Mouse (Mus musculus) stomach, postnatal 0 days (tissue): Measurements from ENCODE around the gene Mob3b. TPM values are rescaled to one million over a fixed set of nuclear protein-coding genes. Genes with fewer than 3 reads are reported as not detected.
A peak's percentile ranks its signal among the peaks of the same experiment; 100 is the strongest.

Source experiments
- ATAC-seq: fragments of 200-750 bp; cut with Nextera tagmentation; 2 replicates; pipeline ENCODE4 v1.8.0; 2017; ENCODE audit not compliant: low FRiP score, low TSS enrichment
- DNase-seq: peaks from one replicate; pipeline ENCODE4 v3.0.0-alpha.2; 2016; ENCODE audit warnings: low spot score
- H3K27ac ChIP-seq: fragments of 300-500 bp; sonication (generic); replicated peaks from 2 replicates; pipeline ENCODE4 v1.5.1; 2014; ENCODE audit warnings: mild to moderate bottlenecking, control low read depth
- H3K27me3 ChIP-seq: fragments of 300-500 bp; sonication (generic); 2 replicates; pipeline ENCODE4 v1.6.1; 2014; ENCODE audit warnings: low read length; ENCODE audit not compliant: control insufficient read depth, insufficient read depth
- H3K36me3 ChIP-seq: fragments of 300-500 bp; sonication (generic); 2 replicates; pipeline ENCODE4 v1.6.1; 2014; ENCODE audit warnings: low read length, mixed read lengths; ENCODE audit not compliant: control insufficient read depth, insufficient read depth
- H3K4me1 ChIP-seq: fragments of 300-500 bp; sonication (generic); replicated peaks from 2 replicates; pipeline ENCODE4 v1.6.1; 2014; ENCODE audit warnings: antibody characterized with exemption; ENCODE audit not compliant: control insufficient read depth, insufficient read depth
- H3K4me2 ChIP-seq: fragments of 300-500 bp; sonication (generic); replicated peaks from 2 replicates; pipeline ENCODE4 v1.6.1; 2014; ENCODE audit warnings: low read depth, mild to moderate bottlenecking, control low read depth, moderate library complexity
- H3K4me3 ChIP-seq: fragments of 300-500 bp; sonication (generic); 2 replicates; pipeline ENCODE4 v1.5.1; 2014; ENCODE audit warnings: low read depth, low read length, control low read depth
- H3K9ac ChIP-seq: fragments of 300-500 bp; sonication (generic); 2 replicates; pipeline ENCODE4 v1.6.1; 2014; ENCODE audit warnings: mild to moderate bottlenecking, low read length, control low read depth, mixed read lengths
- H3K9me3 ChIP-seq: fragments of 300-500 bp; sonication (generic); 2 replicates; pipeline ENCODE4 v1.6.1; 2016; ENCODE audit warnings: low read length; ENCODE audit not compliant: control insufficient read depth
- CTCF ChIP-seq: IDR thresholded peaks from 2 replicates; pipeline ENCODE4 v1.5.1; 2016; ENCODE audit warnings: antibody characterized with exemption, low read depth, mild to moderate bottlenecking, moderate library complexity
- EP300 ChIP-seq: optimal IDR thresholded peaks from 2 replicates; pipeline ENCODE3; 2016; ENCODE audit warnings: antibody characterized with exemption
- WGBS: fragments of 180-500 bp; shearing (Covaris S2); extraction: QIAGEN DNeasy Blood & Tissue Kit; methylation state at CpG from one replicate; pipeline ENCODE4 v1.1.7; 2014; 5-methylcytosine and 5-hydroxymethylcytosine counted together
- polyA plus RNA-seq: library from polyadenylated mRNA; unstranded; fragments of >200 nt; fragmentation: Nextera tagmentation; extraction: Ambion mirVana; gene quantifications from 2 replicates; pipeline ENCODE4 v1.2.1, GENCODE M21; 2015

Gene Mob3b
- polyA plus RNA-seq, result 15.0 and 16.9 TPM in 2 replicates

DNA sequence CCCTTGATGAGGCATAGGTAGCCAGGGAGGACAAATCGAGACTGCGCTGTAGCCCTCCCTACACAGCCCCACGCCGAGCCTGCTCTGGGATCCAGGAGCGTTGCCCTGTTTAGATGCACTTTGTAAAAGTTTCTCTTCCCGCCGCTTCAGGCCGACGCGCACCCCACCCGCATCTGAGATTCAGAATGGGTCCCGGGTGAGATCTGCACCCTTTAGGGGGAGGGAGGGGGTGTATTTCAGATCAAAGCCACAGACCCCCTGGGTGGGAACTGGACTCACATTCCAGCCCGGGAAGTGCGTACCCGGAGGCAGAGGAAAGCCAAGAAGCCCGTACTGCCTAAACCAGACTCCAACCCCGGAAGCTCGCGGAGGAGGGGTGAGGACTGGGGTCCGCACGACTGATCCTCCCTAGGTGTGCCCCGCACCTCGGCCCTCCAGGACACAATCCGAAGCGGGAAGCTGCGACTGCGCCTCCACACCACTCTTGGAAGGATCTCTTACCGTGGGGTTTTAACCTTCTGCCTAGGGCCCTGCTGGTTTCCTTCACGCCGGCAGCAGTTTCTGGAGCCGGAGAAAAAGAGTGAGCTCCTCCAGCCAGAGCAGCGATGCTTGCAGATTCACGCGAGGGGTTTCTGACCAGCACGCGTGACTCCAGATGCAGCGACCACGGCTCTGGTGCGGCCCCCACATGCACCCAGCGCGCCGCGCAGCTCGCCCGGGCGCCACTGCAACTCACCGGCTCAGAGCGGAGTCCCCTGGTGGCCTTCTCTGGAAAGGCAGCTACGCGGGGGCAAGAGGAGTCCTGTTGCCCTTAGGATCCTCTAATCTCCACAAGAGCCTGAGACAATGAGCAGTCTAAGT is at the start of gene Mob3b:
Gene Mob3b, minus strand, starts transcription at position 734 of the 861 bp plus-strand sequence.
- Histone ChIP-seq H3K4me3 (peak within 1 kb of the TSS; percentile 68), H3K9me3 (no peaks in the 10 kb centered on the region), H3K27ac (peak within 1 kb of the TSS; percentile 81), H3K4me2 (peak within 1 kb of the TSS; percentile 85), H3K36me3 (no peaks in the 10 kb centered on the region), H3K9ac (peak within 1 kb of the TSS; percentile 76), H3K4me1 (no peaks in the 10 kb centered on the region), H3K27me3 (no peaks in the 10 kb centered on the region)
- WGBS, result under 1% methylated on average over 50 of the region's 50 CpGs
- ATAC-seq, result peak; percentile 75
- peak; percentile 91 for DNase-seq
- TF ChIP-seq CTCF (peak; percentile 95), EP300 (no peak)

DNA sequence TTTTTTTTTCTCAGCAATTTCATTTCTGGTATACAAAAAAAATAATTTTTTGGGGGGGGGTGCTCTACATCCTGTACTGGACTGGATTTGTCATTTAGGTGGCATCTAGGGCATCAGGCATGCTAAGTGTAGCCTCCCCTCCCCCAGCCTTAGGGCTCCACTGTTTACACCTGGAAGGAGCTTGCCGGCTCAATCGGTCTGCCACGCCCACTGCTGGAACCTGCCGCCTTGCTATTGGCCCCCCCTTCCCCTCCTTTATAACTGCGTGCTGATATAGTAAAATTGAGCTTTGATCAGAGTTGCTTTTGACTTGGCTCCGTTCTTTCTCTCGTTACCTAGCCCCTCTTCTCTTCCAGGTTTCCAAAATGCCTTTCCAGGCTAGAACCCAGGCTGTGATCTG is 47.4 kb upstream of the Mob3b start:
- no peaks in the 10 kb centered on the region for H3K9me3 ChIP-seq
- H3K36me3 ChIP-seq, result no peaks in the 10 kb centered on the region; the same call in 1 of the 2 replicates
- no peak overlapping the region for H3K27ac ChIP-seq
- no peak overlapping the region for H3K4me2 ChIP-seq
- TF ChIP-seq EP300 (no peak), CTCF (no peak)
- ATAC-seq, result no peak
- H3K9ac ChIP-seq, result no peak overlapping the region
- DNase-seq, result peak; percentile 50
- no peak overlapping the region for H3K4me3 ChIP-seq
- no peaks in the 10 kb centered on the region for H3K4me1 ChIP-seq
- WGBS, result 45% methylated on average over 7 of the region's 7 CpGs
- no peaks in the 10 kb centered on the region for H3K27me3 ChIP-seq

DNA sequence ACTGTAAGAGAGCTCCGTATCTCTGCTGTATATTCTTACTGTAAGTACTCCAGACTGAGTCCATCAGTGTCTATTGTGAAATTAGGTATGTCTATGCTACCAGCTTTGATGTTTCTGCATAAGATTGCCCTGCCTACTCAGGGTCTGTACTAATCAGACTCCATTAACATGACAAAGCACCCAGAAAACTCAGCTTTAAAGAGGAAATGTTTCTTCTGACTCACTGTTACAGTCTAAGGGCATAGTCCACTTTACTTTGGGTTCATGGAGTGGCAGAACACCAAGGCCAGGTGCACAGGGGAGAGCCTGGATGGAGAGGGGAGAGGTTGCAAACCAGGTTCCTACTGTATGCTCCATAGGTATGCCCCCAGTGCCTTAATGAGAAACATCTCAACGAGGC is 46.4 kb upstream of the Mob3b start:
- TF ChIP-seq CTCF (no peak), EP300 (no peak)
- no peak overlapping the region for H3K9ac ChIP-seq
- H3K27ac ChIP-seq, result no peak overlapping the region
- peak; percentile 17 for DNase-seq
- H3K4me1 ChIP-seq, result no peaks in the 10 kb centered on the region
- H3K27me3 ChIP-seq, result no peaks in the 10 kb centered on the region
- WGBS, result 90% methylated on average over 2 of the region's 2 CpGs
- H3K36me3 ChIP-seq, result peaks cover 4% of the 10 kb centered on the region; the same call in 1 of the 2 replicates
- H3K9me3 ChIP-seq, result no peaks in the 10 kb centered on the region
- no peak overlapping the region for H3K4me3 ChIP-seq
- peak; percentile 82 for ATAC-seq
- no peak overlapping the region for H3K4me2 ChIP-seq

DNA sequence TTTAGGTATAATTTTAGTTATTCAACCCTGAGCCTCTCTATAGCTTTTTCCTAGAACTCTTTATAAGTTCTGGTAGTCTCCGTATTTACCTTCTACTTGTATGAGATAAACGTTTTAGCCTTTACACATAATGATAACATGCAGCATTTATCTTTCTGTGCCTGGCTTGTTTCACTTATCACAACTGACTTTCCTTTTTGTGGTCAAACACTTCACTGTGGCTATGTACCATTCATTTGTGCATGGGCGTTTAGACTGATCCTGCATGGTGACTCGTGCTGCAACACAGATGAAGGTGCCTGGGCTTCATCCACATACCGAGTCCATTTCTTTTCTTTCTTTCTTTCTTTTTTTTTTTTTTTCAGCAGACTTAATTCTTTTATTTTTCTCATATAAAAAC is 44.4 kb upstream of the Mob3b start:
- H3K9ac ChIP-seq, result no peak overlapping the region
- ATAC-seq (no peak), DNase-seq (no peak)
- 70% methylated on average over 5 of the region's 5 CpGs for WGBS
- no peak overlapping the region for H3K4me3 ChIP-seq
- no peak overlapping the region for H3K27ac ChIP-seq
- no peaks in the 10 kb centered on the region for H3K4me1 ChIP-seq
- TF ChIP-seq EP300, result no peak
- no peak for TF ChIP-seq CTCF
- H3K27me3 ChIP-seq, result no peaks in the 10 kb centered on the region
- H3K4me2 ChIP-seq, result no peak overlapping the region
- H3K36me3 ChIP-seq, result peaks cover 4% of the 10 kb centered on the region; the same call in 1 of the 2 replicates
- no peaks in the 10 kb centered on the region for H3K9me3 ChIP-seq

DNA sequence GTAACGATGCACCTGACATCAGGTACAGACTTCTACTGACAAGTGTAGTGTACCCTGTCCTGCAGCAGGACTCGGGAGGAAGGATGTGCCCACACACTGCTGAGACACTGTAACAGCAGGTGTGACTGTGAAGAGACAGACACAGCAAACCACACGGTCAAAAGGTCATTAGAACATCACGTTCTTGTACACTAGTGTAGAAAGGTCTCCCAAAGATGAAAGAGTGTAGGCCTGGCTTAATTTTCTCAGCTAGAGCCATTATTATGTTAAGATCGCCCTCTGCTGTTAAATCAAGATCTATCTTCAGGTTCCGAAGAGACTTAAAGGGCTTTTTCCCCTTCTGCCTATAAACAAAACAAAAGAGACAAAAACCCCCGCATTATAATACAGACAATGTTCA is 35.4 kb upstream of the Mob3b start:
- no peak overlapping the region for H3K9ac ChIP-seq
- no peaks in the 10 kb centered on the region for H3K4me1 ChIP-seq
- H3K4me3 ChIP-seq, result no peak overlapping the region
- H3K27me3 ChIP-seq, result no peaks in the 10 kb centered on the region
- no peak overlapping the region for H3K27ac ChIP-seq
- no peak for DNase-seq
- TF ChIP-seq EP300 (no peak), CTCF (peak; percentile 73)
- H3K36me3 ChIP-seq, result 0 out of 2 replicates have a peak, but pooled peaks cover 2% of the 10 kb centered on the region
- ATAC-seq, result no peak
- no peak overlapping the region for H3K4me2 ChIP-seq
- H3K9me3 ChIP-seq, result no peaks in the 10 kb centered on the region
- WGBS, result 44% methylated on average over 7 of the region's 7 CpGs

DNA sequence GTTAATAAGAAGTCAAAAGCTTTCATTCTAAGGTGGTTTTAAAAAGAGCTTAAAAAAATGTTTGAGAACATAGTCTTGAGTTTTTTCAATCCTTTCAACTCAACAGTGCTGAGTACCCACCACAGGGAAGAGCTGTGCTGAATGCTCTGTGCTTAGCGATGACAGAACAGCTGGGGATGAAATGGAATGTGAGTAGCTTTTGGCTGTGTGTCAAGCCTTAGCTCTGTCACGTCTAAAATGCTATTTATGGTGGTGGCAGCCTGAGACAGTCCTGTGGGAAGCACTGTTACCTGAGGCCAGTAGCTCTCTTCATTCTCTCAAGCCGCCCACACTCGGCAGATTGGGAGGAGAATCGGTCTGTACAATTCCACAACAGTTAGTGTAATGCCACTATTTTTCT is 32.5 kb upstream of the Mob3b start:
- Histone ChIP-seq H3K4me3 (no peak overlapping the region), H3K4me1 (no peaks in the 10 kb centered on the region), H3K36me3 (0 out of 2 replicates have a peak, but pooled peaks cover 2% of the 10 kb centered on the region), H3K9ac (no peak overlapping the region), H3K27ac (no peak overlapping the region), H3K9me3 (no peaks in the 10 kb centered on the region), H3K4me2 (no peak overlapping the region), H3K27me3 (no peaks in the 10 kb centered on the region)
- DNase-seq (no peak), ATAC-seq (no peak)
- 64% methylated on average over 5 of the region's 5 CpGs for WGBS
- no peak for TF ChIP-seq EP300
